Mouse (Mus musculus): Measurements from ENCODE around the gene Hoxa6. TPM values are rescaled to one million over a fixed set of nuclear protein-coding genes. Genes with fewer than 3 reads are reported as not detected.

Hoxa6 gene
- polyA plus RNA-seq, 1 experiment from 2014 or later, result 2.9 TPM

GRCm38 (mm10) chr6:52211170-52211935, 2.8 kb upstream of the Hoxa6 start:
- Histone ChIP-seq H3K4me2 (replicated peaks; ENCODE audit: low read depth, low read length) (peak overlapping the region; percentile 81), H3K36me3 (ENCODE audit: insufficient read depth, low read length) (no peaks in the 10 kb centered on the region), H3K4me3 (ENCODE audit: low read length) (peak overlapping the region; percentile 80), H3K9ac (replicated peaks; ENCODE audit: low read length) (peak overlapping the region; percentile 97), H3K9me3 (ENCODE audit: low read length) (no peaks in the 10 kb centered on the region), H3K27ac (ENCODE audit: low read length) (peak overlapping the region; percentile 99), H3K27me3 (ENCODE audit: insufficient read depth, low read length) (0 out of 2 replicates have a peak, but pooled peaks cover 4% of the 10 kb centered on the region), H3K4me1 (ENCODE audit: insufficient read depth, low read length) (peaks cover 59% of the 10 kb centered on the region)
- ATAC-seq (ENCODE audit: low FRiP score, low TSS enrichment), result peak; percentile 39
- WGBS, result under 1% methylated on average over 37 of the region's 37 CpGs

- peak overlapping the region; percentile 84 for H3K27ac ChIP-seq (ENCODE audit: low read length)
- H3K4me1 ChIP-seq (ENCODE audit: insufficient read depth, low read length), result peaks cover 62% of the 10 kb centered on the region
- H3K9ac ChIP-seq (replicated peaks; ENCODE audit: low read length), result peak overlapping the region; percentile 75
- peak overlapping the region; percentile 80 for H3K4me3 ChIP-seq (ENCODE audit: low read length)
- peaks cover 8% of the 10 kb centered on the region; the same call in 1 of the 2 replicates for H3K36me3 ChIP-seq (ENCODE audit: insufficient read depth, low read length)
- WGBS, result 6% methylated on average over 12 of the region's 12 CpGs
- ATAC-seq (ENCODE audit: low FRiP score, low TSS enrichment), result no peak
- H3K9me3 ChIP-seq (ENCODE audit: low read length), result no peaks in the 10 kb centered on the region
- 0 out of 2 replicates have a peak, but pooled peaks cover 4% of the 10 kb centered on the region for H3K27me3 ChIP-seq (ENCODE audit: insufficient read depth, low read length)
- H3K4me2 ChIP-seq (replicated peaks; ENCODE audit: low read depth, low read length), result peak overlapping the region; percentile 81
These were observed 1.1 kb upstream of the Hoxa6 start for GRCm38 (mm10) chr6:52209685-52210046.

DNA sequence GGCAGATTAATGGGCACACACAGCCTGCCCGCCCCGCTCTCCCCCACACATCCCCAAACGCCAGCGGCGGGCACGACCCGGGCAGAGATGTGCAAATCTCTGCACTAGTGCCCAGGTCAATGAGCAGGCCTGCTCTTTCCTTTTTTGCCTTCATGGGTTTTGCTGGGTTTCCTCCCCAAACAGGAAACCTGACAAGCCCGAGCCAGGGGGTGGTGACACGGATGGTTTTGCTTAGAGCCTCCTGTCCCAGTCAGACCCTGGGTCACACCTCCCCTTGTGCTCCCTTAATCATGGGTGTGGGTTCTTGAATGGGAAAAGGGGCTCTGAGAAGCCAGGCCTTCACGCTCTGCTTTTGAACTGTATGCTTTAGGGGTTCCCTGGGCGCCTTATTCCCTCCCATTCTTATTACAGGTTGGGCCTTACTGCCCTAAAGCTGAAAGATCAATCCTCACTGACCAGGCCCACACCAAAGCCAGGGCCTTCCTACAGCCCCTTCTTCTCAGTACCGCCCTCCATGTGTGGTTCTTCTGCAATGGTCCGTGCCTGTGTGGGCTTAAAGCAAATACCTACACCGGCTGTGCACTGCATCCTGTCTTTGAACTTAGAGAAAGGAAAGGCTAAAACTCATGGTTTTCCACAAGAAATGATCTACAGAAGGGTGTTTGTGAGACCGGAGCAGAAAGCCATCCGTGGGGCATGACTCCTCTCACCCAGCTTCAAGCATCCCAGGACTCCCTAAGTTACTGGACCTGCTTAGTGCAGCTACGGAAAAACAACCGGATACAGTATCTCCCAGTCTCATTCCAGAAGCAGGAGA, 554 bp upstream of the Hoxa6 start:
- Histone ChIP-seq H3K27me3 (ENCODE audit: insufficient read depth, low read length) (0 out of 2 replicates have a peak, but pooled peaks cover 4% of the 10 kb centered on the region), H3K4me3 (ENCODE audit: low read length) (peak overlapping the region; percentile 80), H3K36me3 (ENCODE audit: insufficient read depth, low read length) (peaks cover 8% of the 10 kb centered on the region; the same call in 1 of the 2 replicates), H3K9me3 (ENCODE audit: low read length) (no peaks in the 10 kb centered on the region), H3K9ac (replicated peaks; ENCODE audit: low read length) (peak overlapping the region; percentile 75), H3K27ac (ENCODE audit: low read length) (peak overlapping the region; percentile 84), H3K4me1 (ENCODE audit: insufficient read depth, low read length) (peaks cover 58% of the 10 kb centered on the region), H3K4me2 (replicated peaks; ENCODE audit: low read depth, low read length) (peak overlapping the region; percentile 81)
- ATAC-seq (ENCODE audit: low FRiP score, low TSS enrichment), result peak; percentile 14; the same call in 1 of the 2 replicates
- whole genome bisulfite sequencing, result 7% methylated on average over 16 of the region's 18 CpGs

- H3K27me3 ChIP-seq (ENCODE audit: insufficient read depth, low read length), result 0 out of 2 replicates have a peak, but pooled peaks cover 4% of the 10 kb centered on the region
These were observed 892 bp downstream of the Hoxa6 start for GRCm38 (mm10) chr6:52207684-52207976.

DNA sequence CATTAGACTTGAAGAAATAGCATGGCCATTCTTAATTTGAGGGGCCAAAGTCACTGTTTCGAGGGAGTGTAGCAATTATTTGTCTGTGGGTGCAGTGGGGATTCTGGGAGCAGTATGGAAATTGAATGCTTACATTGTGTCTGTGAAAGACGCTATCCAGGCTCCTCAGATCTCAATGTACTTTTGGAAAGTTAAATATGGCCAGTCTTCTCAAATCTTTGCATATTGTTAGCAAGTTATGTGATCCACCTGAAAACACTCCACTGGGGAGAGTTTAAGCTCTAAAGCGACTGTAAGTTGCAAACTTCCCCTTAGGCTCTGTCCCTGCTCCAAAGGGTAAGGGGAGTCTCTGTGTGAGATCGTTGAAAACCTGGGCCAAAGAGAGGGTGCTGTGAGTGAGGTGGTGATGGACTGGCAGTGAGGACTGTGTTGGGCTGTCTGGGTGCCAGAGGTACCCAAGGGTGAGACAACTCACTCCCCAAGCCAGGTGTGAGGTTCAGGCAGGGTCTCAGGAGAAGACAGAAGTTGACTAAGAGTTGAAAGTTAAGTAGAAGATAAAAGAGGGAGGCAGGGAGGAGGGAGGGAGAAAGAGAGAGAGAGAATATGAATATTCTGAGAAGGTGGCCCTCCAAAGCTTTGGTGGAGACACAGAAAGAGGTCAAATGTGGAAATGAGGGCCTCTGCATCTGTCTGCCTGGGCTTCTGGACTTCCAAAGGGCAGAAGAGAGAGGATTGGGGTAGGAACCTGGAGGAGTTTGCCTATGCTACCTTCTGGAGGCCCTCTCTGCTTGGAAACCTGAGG, 1.4 kb downstream of the Hoxa6 start:
- no peaks in the 10 kb centered on the region for H3K9me3 ChIP-seq (ENCODE audit: low read length)
- H3K27me3 ChIP-seq (ENCODE audit: insufficient read depth, low read length), result 0 out of 2 replicates have a peak, but pooled peaks cover 4% of the 10 kb centered on the region
- peak overlapping the region; percentile 81 for H3K4me2 ChIP-seq (replicated peaks; ENCODE audit: low read depth, low read length)
- H3K36me3 ChIP-seq (ENCODE audit: insufficient read depth, low read length), result peaks cover 8% of the 10 kb centered on the region; the same call in 1 of the 2 replicates
- H3K4me3 ChIP-seq (ENCODE audit: low read length), result peak overlapping the region; percentile 55
- H3K27ac ChIP-seq (ENCODE audit: low read length), result peak overlapping the region; percentile 56
- no peak for ATAC-seq (ENCODE audit: low FRiP score, low TSS enrichment)
- H3K9ac ChIP-seq (replicated peaks; ENCODE audit: low read length), result peak overlapping the region; percentile 62
- 18% methylated on average over 4 of the region's 4 CpGs for WGBS
- H3K4me1 ChIP-seq (ENCODE audit: insufficient read depth, low read length), result peaks cover 69% of the 10 kb centered on the region

More at GRCm38 (mm10) chr6:52207684-52207976, 892 bp downstream of the Hoxa6 start:
- Histone ChIP-seq H3K4me2 (replicated peaks; ENCODE audit: low read depth, low read length) (peak overlapping the region; percentile 81), H3K27ac (ENCODE audit: low read length) (peak overlapping the region; percentile 56), H3K4me1 (ENCODE audit: insufficient read depth, low read length) (peaks cover 64% of the 10 kb centered on the region), H3K9ac (replicated peaks; ENCODE audit: low read length) (peak overlapping the region; percentile 62), H3K4me3 (ENCODE audit: low read length) (peak overlapping the region; percentile 55), H3K9me3 (ENCODE audit: low read length) (no peaks in the 10 kb centered on the region), H3K36me3 (ENCODE audit: insufficient read depth, low read length) (peaks cover 8% of the 10 kb centered on the region; the same call in 1 of the 2 replicates)
- ATAC-seq (ENCODE audit: low FRiP score, low TSS enrichment), result no peak

GRCm38 (mm10) chr6:52205638-52206621, 2.6 kb downstream of the Hoxa6 start:
- no peak for ATAC-seq (ENCODE audit: low FRiP score, low TSS enrichment)
- Histone ChIP-seq H3K36me3 (ENCODE audit: insufficient read depth, low read length) (peaks cover 17% of the 10 kb centered on the region; the same call in 1 of the 2 replicates), H3K4me2 (replicated peaks; ENCODE audit: low read depth, low read length) (peak overlapping the region; percentile 81), H3K27me3 (ENCODE audit: insufficient read depth, low read length) (0 out of 2 replicates have a peak, but pooled peaks cover 6% of the 10 kb centered on the region), H3K4me3 (ENCODE audit: low read length) (peak overlapping the region; percentile 55), H3K27ac (ENCODE audit: low read length) (peak overlapping the region; percentile 43), H3K4me1 (ENCODE audit: insufficient read depth, low read length) (peaks cover 77% of the 10 kb centered on the region), H3K9ac (replicated peaks; ENCODE audit: low read length) (peak overlapping the region; percentile 62), H3K9me3 (ENCODE audit: low read length) (no peaks in the 10 kb centered on the region)
- 14% methylated on average over 55 of the region's 55 CpGs for WGBS

GRCm38 (mm10) chr6:52205221-52205620, 3.3 kb downstream of the Hoxa6 start:
- Histone ChIP-seq H3K27ac (ENCODE audit: low read length) (peak overlapping the region; percentile 43), H3K4me3 (ENCODE audit: low read length) (peak overlapping the region; percentile 55), H3K4me1 (ENCODE audit: insufficient read depth, low read length) (peaks cover 82% of the 10 kb centered on the region), H3K9ac (replicated peaks; ENCODE audit: low read length) (peak overlapping the region; percentile 62), H3K27me3 (ENCODE audit: insufficient read depth, low read length) (0 out of 2 replicates have a peak, but pooled peaks cover 5% of the 10 kb centered on the region), H3K9me3 (ENCODE audit: low read length) (no peaks in the 10 kb centered on the region), H3K4me2 (replicated peaks; ENCODE audit: low read depth, low read length) (peak overlapping the region; percentile 81), H3K36me3 (ENCODE audit: insufficient read depth, low read length) (peaks cover 18% of the 10 kb centered on the region; the same call in 1 of the 2 replicates)
- ATAC-seq (ENCODE audit: low FRiP score, low TSS enrichment), result no peak
- 14% methylated on average over 14 of the region's 14 CpGs for WGBS

- Histone ChIP-seq H3K4me2 (replicated peaks; ENCODE audit: low read depth, low read length) (peak within 1 kb of the TSS; percentile 81), H3K36me3 (ENCODE audit: insufficient read depth, low read length) (peaks cover 18% of the 10 kb centered on the region; the same call in 1 of the 2 replicates), H3K4me3 (ENCODE audit: low read length) (peak within 1 kb of the TSS; percentile 55), H3K9ac (replicated peaks; ENCODE audit: low read length) (peak within 1 kb of the TSS; percentile 78), H3K9me3 (ENCODE audit: low read length) (no peaks in the 10 kb centered on the region), H3K4me1 (ENCODE audit: insufficient read depth, low read length) (peaks cover 81% of the 10 kb centered on the region), H3K27ac (ENCODE audit: low read length) (peak within 1 kb of the TSS; percentile 78), H3K27me3 (ENCODE audit: insufficient read depth, low read length) (0 out of 2 replicates have a peak, but pooled peaks cover 5% of the 10 kb centered on the region)
- ATAC-seq (ENCODE audit: low FRiP score, low TSS enrichment), result peak; percentile 70
- under 1% methylated on average over 62 of the region's 65 CpGs for WGBS
These were observed 4.3 kb downstream of the Hoxa6 start, which contains the start of gene Hoxa5 for GRCm38 (mm10) chr6:52204050-52204752. Gene Hoxa5, minus strand, starts transcription at chr6:52204587.
